Mouse (Mus musculus): ENCODE data around the gene Car4.

Car4 gene

DNA sequence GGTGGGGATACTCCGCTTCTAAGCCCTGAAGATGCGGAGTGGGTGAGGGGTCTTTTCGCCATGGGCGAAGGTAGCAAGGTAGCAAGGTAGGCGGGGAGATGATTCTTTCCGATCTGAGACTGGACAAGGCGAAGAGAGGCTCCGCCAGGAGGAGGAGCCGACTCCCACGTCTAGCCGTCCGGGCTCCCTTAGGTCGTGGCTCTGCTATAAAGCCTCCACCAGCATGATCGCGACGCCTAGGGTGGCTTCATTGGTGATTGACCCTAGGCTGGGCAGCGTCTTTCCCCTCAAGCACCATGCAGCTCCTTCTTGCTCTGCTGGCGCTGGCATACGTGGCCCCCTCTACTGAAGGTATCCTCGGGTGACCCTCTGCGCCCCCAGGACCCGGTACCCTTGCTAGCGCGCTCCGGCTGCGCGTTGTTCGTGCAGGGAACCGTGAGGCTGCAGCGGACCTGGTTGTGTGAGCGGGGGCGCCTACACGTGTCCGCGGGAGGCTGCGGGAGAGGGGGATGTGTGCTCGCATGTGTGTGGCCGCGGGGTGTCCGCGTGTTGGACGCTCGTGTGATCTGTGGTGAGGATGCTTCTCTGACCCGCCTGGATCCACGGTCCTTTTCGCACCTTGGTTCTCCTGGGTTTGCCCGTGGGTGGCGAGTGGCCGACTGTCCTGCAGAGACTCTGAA is at the start of gene Car4:
Gene Car4 (plus strand): TSS at position 196 of the 680 bp plus-strand sequence.
- CTCF ChIA-PET = no interaction called here

DNA sequence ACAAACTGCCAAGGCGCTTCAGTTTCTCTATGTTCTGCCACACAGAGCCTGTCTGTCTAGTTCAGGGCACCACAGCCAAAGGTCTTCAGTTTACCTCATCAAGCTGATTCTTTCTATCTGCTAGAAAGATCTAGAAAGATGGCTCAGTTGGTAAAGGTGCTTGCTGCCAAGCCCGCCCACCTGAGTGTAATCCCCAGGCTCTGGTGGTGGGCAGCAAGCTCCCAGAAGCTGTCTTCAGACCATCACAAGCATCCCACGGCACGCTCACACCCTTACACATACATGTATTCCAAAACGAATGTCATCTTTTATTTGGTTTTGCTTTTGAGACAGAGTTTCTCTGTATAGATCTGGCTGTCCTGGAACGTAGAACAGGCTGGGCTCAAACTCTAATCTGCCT is 49.1 kb upstream of the Car4 start:
- CTCF ChIA-PET = no interaction called here

DNA sequence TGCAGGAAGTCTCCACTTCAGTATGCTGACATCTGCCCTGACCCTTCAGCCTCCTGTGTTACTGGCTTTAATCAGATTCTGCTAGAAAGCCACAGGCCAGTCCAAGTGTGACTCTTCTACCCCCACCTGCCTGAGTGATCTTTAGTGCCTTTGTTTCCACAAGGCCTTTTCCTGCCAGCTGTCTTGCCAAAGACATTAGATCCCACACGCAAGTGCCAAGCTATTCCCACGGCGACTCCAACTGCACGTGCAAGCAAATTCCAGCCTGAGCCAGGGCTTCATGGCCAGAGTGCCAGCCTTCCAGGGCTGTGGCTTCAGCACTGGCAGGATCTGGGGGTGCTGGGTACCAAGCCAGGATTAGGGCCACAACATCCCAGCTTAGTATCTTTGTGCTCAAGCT is 47.2 kb upstream of the Car4 start:
- CTCF ChIA-PET = interaction anchor here (0.6 kb wide), 1 partner anchor 39 kb away, joined by 3 read pairs; no protein-coding TSS in a partner anchor

DNA sequence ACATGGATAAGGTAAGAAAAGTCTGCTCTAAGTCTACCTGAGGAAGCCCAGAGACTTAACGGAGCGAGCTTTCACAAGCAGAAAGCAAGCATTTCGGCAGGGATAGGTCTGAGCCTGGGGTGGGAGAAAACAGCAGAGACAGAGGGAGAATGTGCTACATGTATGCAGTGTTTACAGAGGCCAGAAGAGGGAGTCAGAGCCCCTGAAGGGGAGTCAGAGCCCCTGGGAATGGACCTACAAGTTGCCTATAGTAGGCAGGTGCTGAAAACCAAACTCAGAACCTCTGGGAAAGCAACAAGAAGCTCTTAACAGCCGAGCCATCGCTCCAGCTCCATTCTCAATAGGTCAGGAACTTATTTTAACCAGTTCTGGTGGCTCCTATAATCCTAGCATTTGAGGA is 42.9 kb upstream of the Car4 start:
- CTCF ChIA-PET = no interaction called here

DNA sequence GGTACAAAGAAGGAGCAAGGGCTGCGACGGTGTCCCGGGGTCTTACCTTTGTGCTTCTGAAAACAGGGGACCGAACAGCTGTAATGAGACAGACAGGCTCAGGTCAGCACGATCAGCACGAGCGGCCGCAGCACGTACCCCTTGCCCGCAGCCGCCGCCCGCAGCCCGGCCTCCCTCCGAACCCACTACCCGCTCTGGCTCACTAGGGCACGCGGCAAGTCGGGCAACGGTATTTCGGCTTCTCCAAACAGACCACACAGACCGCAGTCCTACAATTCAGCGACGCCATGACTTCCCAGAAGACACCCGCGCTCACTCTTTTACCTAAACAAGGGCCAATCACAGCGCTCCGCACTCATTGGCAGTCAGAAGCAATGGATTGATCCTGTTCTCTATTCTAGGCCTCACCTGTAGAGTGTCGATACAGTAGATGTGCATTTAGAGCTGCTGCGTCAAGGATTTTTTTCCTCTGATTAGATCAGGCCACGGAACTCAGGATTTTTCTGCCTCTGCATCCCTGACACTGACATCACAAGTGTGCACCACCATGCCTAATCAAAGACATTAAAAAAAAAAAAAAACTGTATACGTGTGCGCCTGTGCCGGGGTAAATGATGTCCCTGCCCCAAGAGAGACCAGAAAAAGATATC is 41.4 kb upstream of the Car4 start, which contains the start of gene Znhit3:
Gene Znhit3 (minus strand): TSS at position 314 of the 650 bp plus-strand sequence.
- CTCF ChIA-PET = no interaction called here

- CTCF ChIA-PET = no interaction called here
Observed at GRCm38 (mm10) chr11:84916703-84917300, 40.8 kb upstream of the Car4 start.

- CTCF ChIA-PET = interaction anchor here (0.6 kb wide), 2 partner anchors 254 to 343 kb away, joined by 3 to 13 read pairs; no protein-coding TSS in a partner anchor
Observed at GRCm38 (mm10) chr11:84918425-84918824, 39.2 kb upstream of the Car4 start.

- CTCF ChIA-PET = no interaction called here
Observed at GRCm38 (mm10) chr11:84919276-84919675, 38.3 kb upstream of the Car4 start.

DNA sequence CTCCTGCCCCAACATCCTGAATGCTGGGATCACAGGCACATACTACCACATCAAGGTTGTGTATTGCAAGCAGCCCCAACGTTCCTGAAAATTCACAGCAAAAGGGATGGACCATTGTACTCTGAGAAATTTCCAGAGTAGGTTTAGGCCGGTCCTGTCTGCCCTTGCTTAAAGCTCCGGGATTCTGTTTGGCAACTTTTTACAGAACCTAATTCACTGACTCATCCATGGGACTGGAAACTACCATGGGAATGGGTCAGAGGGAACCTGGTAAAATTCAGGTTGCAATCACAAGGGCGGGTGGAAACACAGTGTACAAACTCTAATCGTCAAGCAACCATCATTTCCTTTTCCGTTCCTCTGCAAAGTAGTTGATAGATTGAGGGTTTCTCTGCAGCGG is 37.6 kb upstream of the Car4 start:
- CTCF ChIA-PET = no interaction called here

GRCm38 (mm10) chr11:84920981-84921380 is 36.6 kb upstream of the Car4 start:
- CTCF ChIA-PET = interaction anchor here (0.5 to 0.6 kb wide), 2 partner anchors 9 to 94 kb away, joined by 3 to 4 read pairs; no protein-coding TSS in a partner anchor

- CTCF ChIA-PET = interaction anchor here (0.5 to 0.6 kb wide), 2 partner anchors 73 to 82 kb away, joined by 3 read pairs; no protein-coding TSS in a partner anchor
Observed at GRCm38 (mm10) chr11:84932261-84932660, 25.3 kb upstream of the Car4 start.

DNA sequence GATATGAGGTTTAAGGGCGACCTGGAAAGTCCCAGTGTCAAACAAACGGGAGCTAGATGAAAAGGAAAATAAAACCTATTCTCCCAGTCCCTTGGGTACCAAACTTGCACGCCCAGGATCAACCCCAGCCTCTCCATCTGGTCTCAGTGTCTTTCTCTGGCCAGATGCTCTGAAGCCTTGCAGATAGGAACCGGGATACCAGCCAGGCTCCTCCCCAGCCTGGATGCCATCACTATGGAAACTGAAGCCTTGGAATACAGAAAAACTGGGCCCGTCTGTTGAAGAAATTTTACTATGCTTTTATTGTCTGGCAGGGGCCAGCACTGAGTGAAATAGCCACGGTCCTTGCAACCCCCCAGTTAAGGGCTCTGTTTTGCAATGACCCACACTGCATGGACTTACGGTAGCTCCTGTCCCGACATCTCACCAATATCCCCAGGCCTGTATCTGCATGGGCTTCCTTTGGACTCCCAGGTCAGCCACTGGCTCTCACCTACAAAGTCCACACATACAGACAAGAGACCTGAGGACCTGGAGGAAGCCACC is 18.0 kb upstream of the Car4 start:
- CTCF ChIA-PET = no interaction called here

DNA sequence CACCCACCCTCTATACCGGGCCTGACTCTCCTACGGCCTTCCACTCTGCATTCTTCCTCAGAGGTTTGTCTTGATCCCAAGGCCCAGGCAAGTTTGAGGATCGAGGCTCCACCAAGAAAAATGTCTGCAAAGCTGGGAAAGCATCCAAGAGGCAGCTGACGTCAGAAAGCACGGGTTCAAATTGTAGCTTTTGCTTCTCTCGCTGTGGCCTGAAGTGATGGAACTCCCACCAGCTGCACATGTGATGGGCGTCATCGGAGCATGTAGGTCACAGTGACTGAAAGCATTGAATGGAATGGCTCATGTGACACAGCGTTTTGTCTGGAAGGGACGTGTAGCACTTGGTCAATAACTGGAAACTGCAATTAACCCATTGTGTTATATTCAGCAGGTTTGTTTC is 17.4 kb upstream of the Car4 start:
- CTCF ChIA-PET = no interaction called here

DNA sequence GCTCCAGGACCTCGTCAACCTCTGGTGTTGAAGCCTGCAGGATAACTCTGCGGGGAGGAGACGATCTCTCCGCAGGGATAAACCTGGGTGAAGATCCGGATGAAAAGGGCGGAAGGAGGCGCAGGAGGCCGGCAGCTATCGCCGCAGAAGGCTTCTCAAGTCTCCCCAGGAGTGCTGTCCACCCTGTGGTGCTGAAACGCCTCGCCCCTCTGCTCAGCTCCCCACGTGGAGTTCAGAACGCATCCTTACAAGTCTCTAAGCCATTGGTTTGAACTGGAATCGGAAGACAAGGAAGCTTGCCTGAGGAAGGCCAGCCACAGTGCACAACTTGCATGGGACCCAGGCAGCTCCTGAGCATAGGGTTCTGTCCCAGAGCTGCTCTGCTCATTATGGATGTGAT is 13.6 kb upstream of the Car4 start:
- CTCF ChIA-PET = no interaction called here

DNA sequence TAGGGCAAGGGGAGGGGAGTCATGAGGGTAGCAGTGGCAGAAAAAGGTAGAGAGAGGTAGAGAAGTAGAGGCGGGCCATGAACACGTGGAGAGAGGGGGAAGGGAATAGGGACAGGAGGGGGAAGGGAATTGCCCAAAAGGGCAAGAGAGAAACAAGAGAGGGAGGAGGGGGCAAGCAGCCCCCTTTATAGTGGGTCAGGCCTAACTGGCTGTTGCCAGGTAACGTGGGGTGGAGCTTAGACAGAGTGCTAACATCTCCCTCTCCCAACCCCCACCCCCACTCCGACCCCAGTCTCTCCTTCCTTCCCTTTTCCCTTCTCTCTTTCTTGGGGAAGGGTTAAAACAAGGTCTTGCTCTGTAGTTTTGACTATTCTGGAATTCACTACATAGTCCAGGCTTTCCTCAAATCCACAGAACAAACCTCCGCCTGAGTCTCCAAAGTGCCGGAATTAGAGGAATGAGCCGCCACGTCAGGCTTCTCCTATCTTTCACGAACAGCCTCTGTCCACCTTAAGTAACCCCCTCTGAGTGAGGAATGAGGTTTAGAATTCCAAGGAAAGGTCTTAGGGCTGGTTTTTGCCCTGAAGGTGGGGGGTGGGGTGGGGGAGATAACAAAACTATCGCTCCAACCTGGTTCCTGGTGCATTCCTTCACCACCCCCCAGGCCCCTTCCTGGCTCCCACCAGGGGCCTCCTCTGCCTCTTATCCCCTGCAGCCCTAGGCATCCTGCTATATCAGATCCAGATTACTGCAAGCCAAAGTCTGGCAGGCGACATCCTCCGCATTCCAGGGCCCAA is 12.7 kb upstream of the Car4 start:
- CTCF ChIA-PET = no interaction called here

GRCm38 (mm10) chr11:84945841-84946240 is 11.7 kb upstream of the Car4 start:
- CTCF ChIA-PET = no interaction called here

DNA sequence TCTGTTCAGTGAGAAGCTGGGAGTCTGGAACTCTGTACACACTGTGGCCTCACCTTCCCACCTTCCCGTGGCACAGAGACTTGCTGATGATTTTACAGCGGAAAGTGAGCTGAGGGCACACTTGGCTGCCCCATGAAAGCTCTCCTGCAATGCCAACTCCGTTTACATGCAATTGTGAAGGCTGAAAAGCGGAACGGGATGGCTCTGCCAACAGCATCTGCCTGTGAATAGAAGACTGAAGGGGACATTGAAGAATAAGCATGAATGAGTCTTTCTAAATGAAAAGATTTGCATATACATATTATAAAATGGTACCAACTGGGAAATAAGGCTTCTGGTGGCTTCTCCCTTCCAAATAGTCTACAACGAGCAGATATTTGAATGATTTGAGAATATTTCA is 10.4 kb upstream of the Car4 start:
- CTCF ChIA-PET = no interaction called here

DNA sequence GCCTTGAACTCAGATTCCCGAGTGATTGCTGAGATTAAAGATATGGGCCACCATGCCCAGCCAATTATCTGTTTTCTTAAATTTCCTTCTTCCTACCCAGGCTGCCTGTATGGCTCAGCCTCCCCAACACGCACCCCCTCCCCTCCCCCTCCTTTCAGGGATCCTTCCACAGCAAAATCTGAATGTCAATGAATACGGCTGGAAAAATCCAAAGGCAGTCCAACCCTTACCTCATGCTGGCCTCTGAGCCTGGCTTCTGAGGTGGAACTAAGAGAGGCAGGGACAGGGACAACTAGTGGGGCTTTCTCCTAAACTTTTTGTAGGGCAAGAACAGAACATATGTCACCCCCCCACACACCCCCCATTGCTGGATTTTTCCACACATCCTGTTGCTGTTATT is 9.5 kb upstream of the Car4 start:
- CTCF ChIA-PET = no interaction called here

- CTCF ChIA-PET = no interaction called here
Observed at GRCm38 (mm10) chr11:84948526-84948925, 9.1 kb upstream of the Car4 start.

DNA sequence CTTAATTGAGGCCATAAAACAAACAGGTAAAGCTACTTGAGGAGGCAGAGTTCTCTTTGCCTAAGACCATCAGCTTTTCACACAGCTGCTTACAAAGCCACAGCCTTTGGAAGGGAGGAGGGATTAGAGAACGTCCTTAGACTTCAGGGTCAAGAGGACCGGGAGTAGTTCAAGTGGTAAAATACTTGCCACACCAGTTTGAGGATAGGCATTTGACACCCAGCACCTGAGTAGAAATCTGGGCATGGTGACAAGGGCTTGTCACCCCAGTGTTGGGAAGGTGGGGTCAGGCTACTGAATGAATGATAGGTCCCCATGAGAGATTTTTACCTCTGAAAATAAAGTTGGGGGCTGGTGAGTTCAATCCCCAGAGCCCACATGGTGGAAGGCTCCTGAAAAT is 5.0 kb upstream of the Car4 start:
- CTCF ChIA-PET = no interaction called here

DNA sequence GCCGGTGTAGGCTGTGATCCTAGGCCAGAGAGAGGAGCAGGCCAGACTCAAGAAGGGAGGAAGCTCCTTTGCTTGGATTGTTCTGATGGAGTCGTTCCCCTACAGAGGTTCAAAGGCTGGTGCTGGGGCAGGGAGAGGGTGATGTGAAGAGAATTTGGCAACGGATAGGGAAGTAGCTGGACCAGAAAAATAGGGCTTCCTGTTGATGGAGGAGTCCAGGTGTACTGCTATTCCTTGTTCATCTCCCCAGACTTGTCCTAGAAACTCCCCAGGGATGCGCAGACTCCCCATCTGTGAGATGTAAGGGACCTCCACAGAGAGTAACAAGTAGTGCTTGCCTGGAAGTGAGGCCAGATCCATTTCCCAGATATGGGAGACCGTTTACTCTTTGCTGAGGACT is 1.2 kb upstream of the Car4 start:
- CTCF ChIA-PET = interaction anchor here (0.6 kb wide), 1 partner anchor 133 kb away, joined by 4 read pairs; no protein-coding TSS in a partner anchor

DNA sequence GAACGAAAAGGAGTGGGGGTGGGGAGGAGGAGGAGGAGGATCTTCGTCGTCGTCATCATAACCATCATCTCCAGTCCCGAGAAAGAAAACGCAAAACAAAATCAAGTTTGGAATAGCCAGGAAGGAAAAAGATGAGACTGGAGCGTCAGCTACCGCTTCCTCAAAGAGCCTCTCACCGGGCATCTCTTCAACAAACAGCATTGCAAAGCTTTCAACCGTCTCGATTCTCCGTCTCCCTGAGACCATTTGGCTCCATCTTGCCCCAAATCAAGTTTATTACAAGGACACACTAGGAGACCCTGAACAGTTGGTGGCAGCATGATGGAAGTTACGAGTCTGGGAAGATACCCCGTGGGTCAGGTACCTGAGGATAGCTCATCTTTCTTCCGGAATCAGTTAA is 415 bp upstream of the Car4 start:
- CTCF ChIA-PET = no interaction called here

Data from spleen, embryonic (tissue).